15 mouse cellular contexts compared by ENCODE assay signal in genomic region chr4:135375444-135375843, GRCm38 (mm10). TPM values are rescaled to one million over a fixed set of nuclear protein-coding genes. Genes with fewer than 3 reads are reported as not detected.
A peak's percentile ranks its signal among the peaks of the same experiment; 100 is the strongest.
DNase-seq lines count a peak whose midpoint lies in the region; ATAC-seq and TF ChIP-seq lines count a peak whose summit lies in the region.
"Had no signal": no experiment of that assay in that cellular context is flagged by ENCODE, and none has a peak within 500 bp of the region (broad histone marks: within the 10 kb centered on the region; RNA-seq: fewer than 3 reads in every experiment).

No protein-coding gene starts in this region.

- TF ChIP-seq CTCF in heart, adult 2 months (IDR thresholded peaks at IDR 0.05), result peak; percentile 50
- peak; percentile 52 for TF ChIP-seq CTCF in lung, postnatal 0 days (IDR thresholded peaks at IDR 0.05)

- no peak overlapping the region for H3K4me3 ChIP-seq in heart, adult 2 months
- no peak overlapping the region for H3K4me3 ChIP-seq in lung, postnatal 0 days (ENCODE audit: low read depth, low read length)
- H3K4me3 ChIP-seq: limb, embryonic 12.5 days; midbrain, embryonic 13.5 days; neural tube, embryonic 12.5 days had no signal

- H3K9me3 ChIP-seq in lung, postnatal 0 days (ENCODE audit: low read length), result peaks cover 3% of the 10 kb centered on the region; the same call in 1 of the 2 replicates
- H3K9me3 ChIP-seq: neural tube, embryonic 12.5 days had no signal

- no peak overlapping the region for H3K9ac ChIP-seq in heart, adult 2 months (ENCODE audit: low read depth, low read length)
- no peak overlapping the region for H3K9ac ChIP-seq in lung, postnatal 0 days (replicated peaks; ENCODE audit: low read depth)
- H3K9ac ChIP-seq: limb, embryonic 12.5 days; midbrain, embryonic 13.5 days; neural tube, embryonic 12.5 days had no signal

- no peak for ATAC-seq in lung, postnatal 0 days
- ATAC-seq: midbrain, embryonic 13.5 days had no signal

- 71% methylated on average over 3 of the region's 3 CpGs for WGBS in heart, adult 2 months
- 53% methylated on average over 3 of the region's 3 CpGs for WGBS in lung, postnatal 0 days

- TF ChIP-seq EP300 in heart, adult 2 months (IDR thresholded peaks at IDR 0.05; ENCODE audit: insufficient read depth, low read depth, low read length), result no peak
- no peak for TF ChIP-seq EP300 in lung, postnatal 0 days (IDR thresholded peaks at IDR 0.05)

- H3K27me3 ChIP-seq in heart, adult 2 months (ENCODE audit: control insufficient read depth, insufficient read depth, low read length), result no peaks in the 10 kb centered on the region
- H3K27me3 ChIP-seq in lung, postnatal 0 days (replicated peaks; ENCODE audit: insufficient read depth, low read length), result no peaks in the 10 kb centered on the region
- H3K27me3 ChIP-seq in splenic B cell, adult 2 months (ENCODE audit: control insufficient read depth, insufficient read depth, low read length, poor library complexity, severe bottlenecking), result no peaks in the 10 kb centered on the region
- H3K27me3 ChIP-seq: limb, embryonic 12.5 days; midbrain, embryonic 13.5 days; neural tube, embryonic 12.5 days had no signal

- H3K79me2 ChIP-seq in heart, adult 2 months (replicated peaks; ENCODE audit: control insufficient read depth, insufficient read depth, low read length), result no peaks in the 10 kb centered on the region

- no peaks in the 10 kb centered on the region for H3K36me3 ChIP-seq in heart, adult 2 months (ENCODE audit: control insufficient read depth, insufficient read depth, low read length)
- no peaks in the 10 kb centered on the region for H3K36me3 ChIP-seq in lung, postnatal 0 days (ENCODE audit: insufficient read depth, low read length)
- no peaks in the 10 kb centered on the region for H3K36me3 ChIP-seq in splenic B cell, adult 2 months (ENCODE audit: control insufficient read depth, insufficient read depth, low read length, poor library complexity, severe bottlenecking)
- H3K36me3 ChIP-seq: limb, embryonic 12.5 days; midbrain, embryonic 13.5 days; neural tube, embryonic 12.5 days had no signal

- no peak overlapping the region for H3K4me2 ChIP-seq in lung, postnatal 0 days (replicated peaks; ENCODE audit: low read depth, low read length)
- H3K4me2 ChIP-seq: heart, embryonic 11.5 days; limb, embryonic 12.5 days; midbrain, embryonic 13.5 days; neural tube, embryonic 12.5 days had no signal

- DNase-seq in heart, adult 2 months, result no peak
- no peak for DNase-seq in heart, postnatal 36 days
- no peak for DNase-seq in lung, postnatal 0 days (ENCODE audit: low spot score)
- no peak for DNase-seq in lung, adult 18-20 months
- peak; percentile 77 for DNase-seq in R1 (ENCODE audit: low read depth, low spot score)
- peak; percentile 41 for DNase-seq in splenic B cell, adult 2 months (ENCODE audit: low read depth, low spot score)
- DNase-seq in adrenal gland, postnatal 25 days, result no peak
- no peak for DNase-seq in gastrocnemius, postnatal 10 days
- DNase-seq: cerebellum, adult 8-10 months; spleen, adult 18-20 months had no signal

- intact Hi-C loops in heart, adult 2 months (cut with DNase I), result no loop called here
- intact Hi-C loops in heart, postnatal 36 days (cut with DNase I), result no loop called here

- H3K4me1 ChIP-seq in heart, adult 2 months (ENCODE audit: control insufficient read depth, insufficient read depth, low read length), result no peaks in the 10 kb centered on the region
- no peaks in the 10 kb centered on the region for H3K4me1 ChIP-seq in lung, postnatal 0 days (ENCODE audit: insufficient read depth, low read depth, low read length)
- H3K4me1 ChIP-seq: limb, embryonic 12.5 days; midbrain, embryonic 13.5 days; neural tube, embryonic 12.5 days had no signal

- no peak for TF ChIP-seq POLR2A in heart, adult 2 months (IDR thresholded peaks at IDR 0.05; ENCODE audit: insufficient read depth, low read depth, low read length)

- no peak overlapping the region for H3K27ac ChIP-seq in heart, adult 2 months
- H3K27ac ChIP-seq in lung, postnatal 0 days (ENCODE audit: low read length), result no peak overlapping the region
- H3K27ac ChIP-seq: limb, embryonic 12.5 days; midbrain, embryonic 13.5 days; neural tube, embryonic 12.5 days had no signal

RNA-seq across cellular contexts. Expression of gene Srrm1, which starts 22.3 kb away (rescaled TPM):
- total RNA-seq in heart, adult 2 months (2021), result 10 to 100 TPM; 53.8 to 58.2 TPM
- polyA plus RNA-seq in heart, adult 2 months (2012; rRNA removed), result 25.0 and 35.0 TPM in 2 replicates
- total RNA-seq in heart, postnatal 36 days (2021), result 10 to 100 TPM; 59.1 to 69.9 TPM
- 108 and 116 TPM in 2 replicates for polyA plus RNA-seq in lung, postnatal 0 days (2015; fragmentation: Nextera tagmentation; extraction: Ambion mirVana)
- 133 and 151 TPM in 2 replicates for total RNA-seq in adrenal gland, postnatal 25 days (2021)
- total RNA-seq in gastrocnemius, postnatal 10 days (2021), result 100 to 1,000 TPM in 1 of 2 experiments, 10 to 100 TPM in 1; 74.6 to 107 TPM

RNA-seq across cellular contexts. Expression of gene Ncmap, which starts 22.6 kb away (rescaled TPM):
- total RNA-seq in heart, adult 2 months (2021), result under 1 TPM in 1 of 2 experiments, not detected in 1; 0.21 TPM
- polyA plus RNA-seq in heart, adult 2 months (2012; rRNA removed), result 0.62 TPM in 1 of 2 replicates, not detected in the other
- under 1 TPM in 1 of 2 experiments, not detected in 1; 0.33 TPM for total RNA-seq in heart, postnatal 36 days (2021)
- polyA plus RNA-seq in lung, postnatal 0 days (2015; fragmentation: Nextera tagmentation; extraction: Ambion mirVana), result 0.90 and 1.5 TPM in 2 replicates
- total RNA-seq in adrenal gland, postnatal 25 days (2021), result not detected in 2 replicates
- 10 to 100 TPM in 1 of 2 experiments, 1 to 10 TPM in 1; 9.8 to 16.8 TPM for total RNA-seq in gastrocnemius, postnatal 10 days (2021)
- total RNA-seq: hematopoietic stem cell, adult 5-6 weeks had no signal

RNA-seq across cellular contexts. Expression of gene Rcan3, which starts 58.2 kb away (rescaled TPM):
- total RNA-seq in heart, adult 2 months (2021), result 10 to 100 TPM in 1 of 2 experiments, 1 to 10 TPM in 1; 8.5 to 11.3 TPM
- 6.8 and 12.1 TPM in 2 replicates for polyA plus RNA-seq in heart, adult 2 months (2012; rRNA removed)
- total RNA-seq in heart, postnatal 36 days (2021), result 10 to 100 TPM; 10.8 to 15.0 TPM
- polyA plus RNA-seq in lung, postnatal 0 days (2015; fragmentation: Nextera tagmentation; extraction: Ambion mirVana), result 12.6 and 12.7 TPM in 2 replicates
- 11.9 and 16.9 TPM in 2 replicates for total RNA-seq in adrenal gland, postnatal 25 days (2021)
- total RNA-seq in gastrocnemius, postnatal 10 days (2021), result 10 to 100 TPM in 1 of 2 experiments, 1 to 10 TPM in 1; 9.9 to 11.2 TPM

Comparison
In these comparisons a context has a peak if more than half of its experiments do, and no peak if none do; other contexts are left out.
1. DNase-seq: peak in R1 (single experiment) and splenic B cell, adult 2 months (single experiment); none in heart, adult 2 months (0 of 2), heart, postnatal 36 days (0 of 2), lung, postnatal 0 days (single experiment), lung, adult 18-20 months (0 of 2), adrenal gland, postnatal 25 days (single experiment) and gastrocnemius, postnatal 10 days (single experiment).